Mouse (Mus musculus): Measurements from ENCODE around the gene Mapk11.

DNA sequence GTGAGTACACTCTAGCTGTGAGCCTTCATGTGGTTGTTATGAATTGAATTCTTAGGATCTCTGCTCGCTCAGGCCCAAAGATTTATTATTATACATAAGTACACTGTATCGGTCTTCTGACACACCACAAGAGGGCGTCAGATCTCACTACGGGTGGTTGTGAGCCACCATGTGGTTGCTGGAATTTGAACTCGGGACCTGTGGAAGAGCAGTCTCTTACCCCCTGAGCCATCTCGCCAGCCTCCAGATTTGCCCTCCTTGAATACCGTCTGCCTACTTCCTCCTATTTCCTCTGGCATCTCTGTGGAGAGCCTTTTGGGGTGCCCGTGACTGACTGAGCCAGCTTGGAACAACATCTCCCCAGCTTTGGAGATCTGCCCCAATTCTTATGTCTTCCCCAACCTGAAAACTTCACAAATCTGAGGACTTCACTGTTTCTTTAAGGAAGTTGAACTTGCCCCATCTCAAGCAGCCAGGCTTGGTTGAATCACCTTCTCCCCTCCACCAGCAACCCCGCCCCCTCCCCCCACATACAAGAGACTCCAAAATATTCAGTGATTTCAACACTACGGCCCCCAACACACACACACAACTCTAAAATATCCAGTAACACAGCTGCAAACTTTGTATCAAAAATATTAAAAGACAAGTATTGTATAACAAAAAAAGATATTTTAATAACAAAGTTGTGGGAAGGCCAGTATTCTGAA, 32.3 kb upstream of the Mapk11 start:
- TF ChIP-seq MAFK (IDR thresholded peaks at IDR 0.05; ENCODE audit: insufficient read depth, low read depth, low read length) (no peak), ZC3H11A (IDR thresholded peaks at IDR 0.05; ENCODE audit: borderline replicate concordance, low read depth, low read length) (no peak), ZNF384 (IDR thresholded peaks at IDR 0.05; ENCODE audit: low read depth, low read length) (no peak)
